Mouse (Mus musculus): ENCODE data around the gene BC037034.

BC037034 gene

DNA sequence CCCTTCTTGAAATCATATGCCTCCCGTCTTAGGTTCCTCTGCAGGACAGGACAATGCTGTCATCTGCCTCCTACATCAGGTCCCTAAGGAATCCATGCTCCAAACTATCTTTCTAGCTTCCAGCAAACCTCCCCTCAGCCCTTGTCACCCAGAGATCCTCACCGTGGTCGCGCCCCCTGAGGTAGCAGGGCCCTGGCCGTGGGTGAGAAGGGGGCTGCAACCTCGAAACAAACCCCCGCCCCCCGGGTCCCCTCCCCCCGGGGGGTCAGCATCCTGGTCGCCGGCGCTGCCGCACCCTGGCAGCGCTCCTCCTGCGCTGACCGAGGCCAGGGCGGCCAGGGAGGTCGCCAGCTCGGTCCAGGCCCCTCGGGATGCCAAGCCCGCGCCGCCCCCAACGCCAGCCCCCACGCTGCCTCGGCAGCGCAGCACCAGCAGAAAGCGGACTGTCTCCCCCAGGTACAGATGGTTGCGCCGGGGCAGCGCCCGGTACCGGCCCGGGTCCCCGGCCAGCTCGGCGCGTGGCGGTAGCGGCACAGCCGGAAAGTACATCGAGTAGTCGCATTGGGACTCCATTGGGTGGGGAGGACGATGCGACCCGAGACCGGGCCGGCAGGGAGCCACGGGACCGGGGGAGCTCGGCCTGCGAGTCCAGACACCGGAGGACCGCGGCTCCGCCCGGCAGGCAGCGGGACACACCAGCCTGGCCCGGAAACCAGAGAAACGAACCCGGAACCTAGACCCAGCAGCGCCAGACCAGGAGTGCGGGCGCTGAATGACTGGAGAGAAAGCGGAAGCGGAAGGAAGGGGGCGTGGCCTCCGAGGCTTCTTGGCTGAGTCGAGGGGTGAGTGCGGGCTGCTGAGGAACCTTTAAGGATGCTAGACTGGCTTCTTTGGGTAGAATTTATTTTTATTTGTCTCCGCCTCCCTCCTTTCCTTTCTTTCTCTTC is at the start of gene BC037034:
TSS of gene BC037034 (minus strand) at position 774 of the 947 bp plus-strand sequence.
- peak; percentile 93 for DNase-seq

DNA sequence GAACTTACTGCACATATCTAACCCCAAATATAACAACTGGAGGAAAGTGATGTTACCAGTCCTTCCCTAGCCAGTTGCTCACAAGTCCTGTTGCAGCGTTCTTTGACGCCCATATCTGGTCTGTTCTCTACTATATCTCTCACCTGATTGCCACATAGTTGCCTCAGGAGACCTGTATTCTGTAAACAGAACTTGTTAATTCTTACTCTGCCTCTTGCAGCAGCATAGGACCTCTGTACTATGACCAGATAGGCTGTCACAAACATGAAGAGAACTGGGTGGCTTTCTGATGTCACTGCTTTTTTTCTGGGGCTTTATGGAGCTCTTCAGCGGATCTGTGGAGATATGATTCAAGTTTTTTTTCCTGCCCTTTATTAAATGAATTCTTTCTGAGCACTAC is 49.0 kb upstream of the BC037034 start:
- no peak for DNase-seq

DNA sequence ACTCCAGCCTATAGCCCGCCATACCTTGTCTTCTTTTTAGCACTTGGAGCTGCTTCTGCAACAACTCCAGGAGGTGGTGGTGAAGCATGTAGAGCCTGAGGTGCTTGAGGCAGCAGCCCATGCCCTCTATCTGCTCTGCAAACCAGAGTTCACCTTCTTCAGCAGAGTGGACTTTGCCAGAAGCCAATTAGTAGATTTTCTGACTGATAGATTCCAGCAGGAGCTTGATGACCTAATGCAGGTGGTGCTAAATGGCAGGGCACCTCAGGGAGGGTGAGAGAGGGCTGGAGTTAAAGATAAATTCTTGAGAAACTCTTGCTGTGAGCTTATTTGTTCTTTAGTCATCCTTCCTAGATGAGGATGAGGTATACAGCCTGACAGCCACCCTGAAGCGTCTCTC is 35.8 kb upstream of the BC037034 start:
- DNase-seq = no peak

DNA sequence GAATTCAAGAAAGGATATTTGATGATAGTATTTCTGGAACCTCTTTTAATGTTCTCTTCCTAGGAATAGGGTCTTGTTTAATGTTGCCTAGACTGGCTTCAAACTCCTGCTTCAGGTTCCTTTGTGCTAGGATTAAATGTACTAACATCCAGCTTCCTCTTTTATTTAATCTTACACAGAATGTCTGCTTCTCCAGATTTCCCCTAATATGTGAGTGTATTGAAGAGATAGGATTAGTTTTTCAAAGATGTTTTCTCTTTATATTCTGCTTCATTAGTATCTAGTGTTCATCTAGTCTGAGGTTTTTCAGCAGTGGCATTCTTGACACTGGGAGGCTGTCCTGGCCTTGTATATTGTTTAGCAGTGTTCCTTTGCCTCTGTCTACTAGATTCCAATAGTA is 30.3 kb upstream of the BC037034 start:
- no peak for DNase-seq

DNA sequence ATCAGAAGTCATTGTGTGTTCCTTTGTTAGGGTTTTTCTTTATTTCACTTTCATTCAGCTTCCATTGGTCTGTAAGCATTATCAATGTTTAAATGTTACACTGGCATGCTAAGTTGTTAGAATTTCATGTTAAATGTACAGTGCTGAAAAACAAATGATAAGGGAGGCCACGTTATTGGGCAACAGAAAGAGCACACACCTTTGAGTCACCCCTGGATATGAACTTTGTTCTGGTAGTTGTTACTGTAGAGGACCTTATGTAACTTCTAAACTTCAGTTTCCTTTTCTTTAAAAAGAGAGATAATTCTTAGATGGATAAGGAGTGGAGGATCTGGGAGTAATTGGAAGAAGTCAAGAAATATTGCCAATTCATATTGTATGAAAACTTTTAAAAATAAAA is 27.8 kb upstream of the BC037034 start:
- DNase-seq = no peak

DNA sequence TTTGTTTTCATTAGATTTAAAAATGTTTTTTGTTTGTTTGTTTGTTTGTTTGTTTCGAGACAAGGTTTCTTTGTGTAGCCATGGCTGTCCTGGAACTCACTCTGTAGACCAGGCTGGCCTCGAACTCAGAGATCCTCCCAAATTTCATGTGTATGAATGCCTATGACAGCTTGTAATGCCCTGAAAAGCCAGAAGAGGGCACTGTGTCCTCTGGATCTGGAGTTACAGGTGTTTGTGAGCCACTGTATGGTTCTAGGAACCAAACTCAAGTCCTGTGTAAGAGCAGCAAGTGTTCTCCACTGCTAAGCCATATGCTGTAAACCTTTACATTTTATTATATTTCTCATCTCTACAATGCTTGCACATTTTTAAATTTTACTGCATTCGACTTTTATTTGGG is 24.0 kb upstream of the BC037034 start:
- DNase-seq = no peak

DNA sequence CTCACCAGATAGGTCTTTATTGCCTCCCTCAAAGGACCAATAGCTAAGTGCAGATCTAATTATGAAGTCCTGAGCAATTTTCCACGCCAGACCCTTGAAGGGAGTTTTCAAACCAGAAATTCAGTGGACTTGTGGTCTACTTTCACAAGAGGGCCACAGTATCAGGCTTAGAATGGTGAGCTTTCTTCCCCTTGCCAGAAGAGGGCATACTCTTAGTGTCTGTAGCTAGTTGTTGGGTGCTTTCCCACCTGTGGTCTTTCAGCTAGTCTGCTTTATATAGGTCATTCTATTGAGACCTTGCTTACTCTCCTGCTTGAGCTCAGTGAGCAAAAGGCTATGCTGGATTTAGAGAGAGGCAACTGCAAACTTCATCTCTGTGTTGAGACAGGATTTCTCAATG is 19.7 kb upstream of the BC037034 start:
- DNase-seq = no peak

DNA sequence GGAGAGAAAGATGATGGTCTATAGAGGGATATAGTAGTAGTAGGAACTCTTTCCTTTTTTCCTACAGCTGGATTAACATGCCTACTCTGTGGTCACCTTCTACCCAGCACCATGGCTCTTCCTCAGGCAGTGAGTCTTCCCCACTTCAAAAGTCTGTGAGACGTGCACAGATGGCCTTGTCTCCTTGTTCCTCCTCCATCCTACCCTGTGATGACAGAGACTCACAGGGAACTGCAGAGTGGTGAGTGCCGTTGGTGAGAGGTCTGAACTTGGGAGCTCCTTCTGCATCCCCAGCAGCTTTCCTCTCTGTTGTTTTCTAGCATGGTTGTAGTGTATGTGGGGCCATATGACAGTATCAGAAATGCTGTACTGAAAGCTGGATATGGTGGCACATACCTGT is 18.0 kb upstream of the BC037034 start:
- DNase-seq = no peak

DNA sequence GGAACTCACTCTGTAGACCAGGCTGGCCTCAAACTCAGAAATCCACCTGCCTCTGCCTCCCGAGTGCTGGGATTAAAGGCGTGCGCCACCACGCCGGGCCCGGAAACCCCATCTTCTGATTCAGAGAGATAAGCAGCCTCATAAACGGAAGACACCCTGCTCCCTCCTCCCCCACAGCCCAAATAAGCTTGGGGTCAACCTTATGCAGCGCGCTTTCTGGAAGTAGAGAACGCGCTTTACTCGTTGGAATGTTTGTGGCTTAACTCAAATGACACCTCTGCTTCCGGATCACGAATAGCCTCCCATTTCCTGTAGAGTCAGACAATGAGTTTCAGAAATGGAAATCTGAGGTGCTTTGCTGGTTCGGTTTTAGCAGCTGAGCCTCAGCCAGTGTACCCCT is 17.0 kb upstream of the BC037034 start:
- DNase-seq = no peak

DNA sequence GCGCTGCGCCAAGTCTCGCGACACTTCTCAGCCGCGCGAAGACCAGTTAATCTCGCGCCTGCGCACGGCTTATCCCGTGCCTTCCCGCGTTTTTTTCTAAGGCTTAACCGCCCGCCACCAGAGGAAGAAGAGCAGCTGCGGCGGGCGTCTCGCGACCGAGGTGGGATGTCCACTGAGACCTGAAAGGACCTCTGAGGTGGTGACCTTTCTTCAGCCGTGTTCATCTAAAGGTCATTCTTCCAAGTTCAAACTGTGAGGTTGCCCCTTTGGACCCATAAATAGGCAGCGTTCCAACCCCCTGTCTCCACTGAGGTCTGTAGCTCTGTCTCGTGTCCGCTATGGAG is 16.6 kb upstream of the BC037034 start:
- DNase-seq = no peak

DNA sequence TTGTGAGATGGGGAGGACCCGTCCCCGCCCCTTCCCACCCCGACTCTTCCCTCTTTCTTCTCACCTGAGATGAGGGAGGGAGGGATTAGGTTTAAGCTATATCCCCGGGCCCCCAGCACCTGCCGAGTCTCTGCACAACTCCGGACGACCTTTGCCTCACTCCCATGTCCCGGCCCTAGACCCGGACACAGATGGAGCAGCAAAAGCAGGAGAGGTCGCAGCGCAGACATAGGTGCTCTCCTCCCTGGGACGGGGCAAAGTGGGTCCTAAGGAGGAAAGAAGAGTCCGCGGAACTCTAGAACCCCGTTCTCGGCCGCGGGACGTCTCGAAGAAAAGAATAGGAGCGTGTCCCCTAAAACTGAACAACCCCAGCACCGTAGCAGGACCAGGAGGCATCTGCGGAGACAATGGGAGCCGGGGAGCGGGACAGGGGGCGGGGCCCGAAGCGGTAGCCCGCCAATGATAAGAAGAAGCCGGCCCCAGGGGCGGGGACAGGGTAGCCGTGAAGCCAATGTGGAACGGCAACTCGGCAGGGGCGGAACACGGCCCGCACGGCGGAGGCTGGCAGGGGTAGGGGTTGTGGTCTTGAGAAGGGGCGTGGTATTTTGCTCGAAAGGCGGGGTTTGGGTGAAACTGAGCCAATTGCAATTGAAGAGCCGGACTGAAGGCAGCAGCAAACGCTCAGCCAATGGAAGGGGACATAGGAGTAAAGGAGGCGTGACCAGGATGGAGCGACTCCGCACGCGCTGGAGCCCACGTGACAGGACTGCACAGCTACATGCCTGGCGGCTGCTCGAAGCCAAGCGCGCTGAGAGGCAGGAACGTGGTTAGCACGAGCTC is 16.0 kb upstream of the BC037034 start, which contains the start of the genes Gm43720, Gpc2 and Stag3:
TSS of gene Gm43720 (minus strand) at position 374 of the 840 bp plus-strand sequence.
TSS of gene Gpc2 (minus strand) at position 421 of the 840 bp plus-strand sequence.
TSS of gene Stag3 (plus strand) at position 656 of the 840 bp plus-strand sequence.
- peak; percentile 83 for DNase-seq

DNA sequence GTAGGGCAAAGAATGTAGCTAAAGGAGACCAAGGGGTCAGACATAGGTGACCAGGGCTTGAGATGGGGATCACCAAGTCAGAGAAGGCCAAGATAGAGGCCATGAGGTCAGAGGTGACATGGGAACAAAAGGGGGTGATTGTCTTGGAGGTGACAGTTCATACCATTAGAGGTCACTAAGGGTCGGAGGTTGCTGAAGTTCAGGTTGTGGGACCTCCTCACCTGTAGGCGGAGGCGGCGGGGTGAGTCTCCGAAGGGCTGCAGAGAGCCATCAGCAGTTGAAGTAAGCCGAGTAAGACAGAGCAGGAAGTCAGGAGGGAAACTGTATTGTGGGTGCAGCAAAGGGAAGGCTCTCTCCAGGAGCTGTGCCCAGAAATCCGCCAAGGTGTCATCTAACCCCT is 14.2 kb upstream of the BC037034 start:
- DNase-seq = no peak

DNA sequence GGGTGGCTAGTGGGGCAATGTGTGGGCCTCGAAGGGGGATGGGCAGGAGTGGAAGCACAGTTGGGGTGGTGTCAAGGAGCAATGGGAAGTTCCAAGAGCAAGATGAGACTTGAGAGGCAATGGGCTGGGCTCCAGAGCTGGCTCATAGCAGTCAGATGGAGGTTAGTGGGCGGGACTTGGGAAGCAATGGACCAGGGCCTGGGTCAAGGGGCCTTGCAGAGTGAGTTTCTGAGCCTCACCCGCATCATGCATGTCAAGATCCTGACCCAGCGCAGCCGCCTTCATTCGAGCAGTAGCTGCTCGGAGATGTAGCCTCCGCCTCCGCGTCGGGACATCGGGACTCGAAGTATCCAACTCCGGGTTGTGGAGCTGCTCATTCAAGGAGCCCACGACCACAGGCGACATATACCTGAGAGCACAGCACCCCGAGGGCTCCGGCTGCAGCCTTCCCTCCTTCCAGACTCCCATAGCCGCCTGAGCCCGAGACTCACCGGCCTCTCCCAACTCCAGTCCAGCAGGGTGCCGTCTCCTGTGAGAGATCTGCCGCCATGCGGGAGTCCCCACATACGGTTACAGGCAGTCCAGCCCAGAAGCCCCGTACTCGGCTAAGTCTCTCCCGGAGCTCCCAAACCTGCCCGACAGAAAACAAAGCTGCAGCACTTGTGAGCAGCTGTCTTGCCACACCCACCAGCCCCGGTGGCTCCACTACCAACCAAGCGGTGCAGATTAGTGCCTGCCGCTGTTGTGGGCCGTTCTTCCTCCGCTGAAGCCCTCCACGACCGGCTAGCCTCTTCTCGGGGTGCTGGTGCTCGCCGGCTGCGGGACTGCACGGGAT is 11.6 kb upstream of the BC037034 start:
- DNase-seq = no peak

DNA sequence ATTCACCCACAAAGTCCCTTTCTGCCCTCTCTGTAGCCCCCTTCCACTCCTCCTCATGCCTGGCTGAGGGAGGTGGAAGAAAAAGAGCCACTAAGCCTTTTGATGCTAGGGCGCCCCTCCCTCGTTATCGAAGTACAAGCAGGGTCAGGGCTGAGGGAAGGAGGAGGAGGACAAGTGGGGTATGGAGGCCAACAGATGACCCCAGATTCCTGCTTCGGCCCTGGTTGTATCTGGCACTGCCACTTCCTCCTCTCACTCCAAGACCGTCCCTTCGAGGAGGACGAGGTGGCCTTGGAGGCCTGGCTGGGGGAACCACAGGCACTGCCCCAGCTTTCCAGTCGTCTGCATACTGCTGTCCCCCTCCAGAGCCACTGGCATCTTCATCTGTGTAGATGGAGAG is 10.4 kb upstream of the BC037034 start:
- DNase-seq = no peak

DNA sequence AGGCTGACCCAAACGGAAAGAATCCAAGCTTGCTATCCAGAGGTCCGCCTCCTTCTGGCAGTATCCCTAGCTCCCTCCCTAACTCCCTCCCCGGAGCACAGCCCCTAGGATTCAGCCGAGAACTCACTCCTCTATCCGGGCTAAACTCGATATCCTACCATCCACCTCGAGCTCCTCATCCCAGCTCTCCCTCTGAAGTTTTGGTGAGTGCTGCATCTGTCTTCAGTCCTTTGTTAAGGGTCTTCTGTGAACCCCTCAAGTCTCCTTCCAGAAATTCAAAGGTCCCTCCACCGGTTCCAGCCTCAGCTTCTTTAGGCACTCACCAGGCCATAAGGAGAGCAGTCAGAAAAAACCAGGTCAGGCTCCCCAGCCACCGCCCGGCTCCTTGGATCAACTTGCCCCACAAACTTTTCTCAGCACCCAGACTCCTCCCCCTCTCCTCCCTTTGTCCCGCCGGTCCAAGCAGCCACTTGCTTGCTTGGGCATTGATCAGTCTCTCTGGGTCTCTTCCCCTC is 8.6 kb upstream of the BC037034 start, which contains the start of gene Gal3st4:
TSS of gene Gal3st4 (minus strand) at position 432 of the 515 bp plus-strand sequence.
- DNase-seq = no peak

DNA sequence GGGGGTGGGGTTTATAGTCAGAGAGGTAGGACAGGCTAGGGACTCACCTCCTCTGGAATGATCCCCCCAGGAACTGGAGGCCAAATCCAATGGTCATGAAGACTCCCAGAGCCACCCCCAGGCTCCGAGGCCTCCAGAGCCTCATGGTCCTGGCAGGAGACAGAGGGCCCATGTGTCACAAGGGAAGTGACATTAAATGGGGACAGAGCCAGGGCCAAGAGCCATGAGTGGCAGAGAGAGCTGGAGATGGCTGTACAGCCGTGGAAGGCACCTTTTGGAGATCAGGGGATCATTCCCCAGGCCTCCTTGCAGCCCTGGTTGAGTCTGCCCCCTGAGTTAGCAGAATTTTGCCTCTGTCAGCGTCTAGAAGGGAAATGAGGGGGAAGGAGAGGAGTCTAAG is 7.4 kb upstream of the BC037034 start:
- no peak for DNase-seq

DNA sequence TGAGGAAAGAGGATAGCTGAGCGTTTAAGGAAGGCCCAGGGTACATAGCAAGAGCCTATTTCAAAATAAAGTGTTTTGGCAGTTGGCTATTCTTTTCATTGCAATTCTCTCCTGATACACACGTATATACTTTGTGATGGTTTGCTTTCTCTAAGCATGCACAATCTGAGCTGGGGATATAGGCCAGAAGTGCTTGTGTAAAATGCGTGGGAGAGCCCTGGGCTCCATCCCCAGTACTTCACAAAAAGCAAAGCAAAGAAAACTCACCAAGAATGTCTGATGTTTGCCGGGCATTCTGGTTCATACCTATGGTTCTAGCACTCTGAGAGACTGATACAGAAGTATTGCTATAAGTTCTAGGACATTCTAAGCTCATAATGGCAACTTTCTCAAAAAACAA is 5.1 kb upstream of the BC037034 start:
- DNase-seq = no peak

DNA sequence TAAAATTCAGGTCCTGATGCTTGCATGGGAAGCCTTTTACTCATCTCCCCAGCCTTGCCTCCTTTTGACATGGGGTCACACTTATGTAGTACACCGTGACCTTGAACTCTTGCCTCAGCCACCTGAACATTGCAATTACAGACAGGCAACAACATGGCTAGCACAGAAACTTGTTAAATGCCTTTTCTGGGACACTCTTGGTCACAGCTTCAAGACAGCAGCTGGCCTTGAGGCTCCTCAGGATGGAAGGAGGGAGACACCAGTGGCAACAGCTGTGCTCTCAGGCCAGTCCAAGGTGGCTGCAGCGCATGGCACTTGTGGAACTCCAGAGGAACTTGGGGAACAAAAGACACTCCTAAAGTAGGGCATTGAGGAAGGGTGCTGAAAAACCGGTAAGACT is 3.3 kb upstream of the BC037034 start:
- no peak for DNase-seq

DNA sequence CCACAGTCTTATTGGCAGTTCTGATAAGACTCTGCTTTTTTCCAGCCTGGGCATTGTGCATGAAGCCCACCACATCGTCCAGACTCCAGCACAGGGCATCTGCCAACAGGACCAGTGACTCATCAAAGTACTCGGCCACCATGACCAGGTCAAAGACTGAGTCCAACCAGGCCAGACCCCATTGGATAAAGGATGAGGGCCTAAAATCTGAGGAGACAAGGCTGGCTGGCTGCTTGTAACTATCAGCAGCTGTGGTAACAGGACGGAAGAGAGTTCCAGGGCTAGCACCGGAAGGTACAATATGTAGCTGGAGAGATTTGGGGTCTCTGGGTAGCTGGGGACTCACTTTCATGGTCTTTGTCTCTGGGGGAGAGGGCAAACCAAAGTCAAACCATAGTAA is 1.9 kb upstream of the BC037034 start:
- DNase-seq = no peak

DNA sequence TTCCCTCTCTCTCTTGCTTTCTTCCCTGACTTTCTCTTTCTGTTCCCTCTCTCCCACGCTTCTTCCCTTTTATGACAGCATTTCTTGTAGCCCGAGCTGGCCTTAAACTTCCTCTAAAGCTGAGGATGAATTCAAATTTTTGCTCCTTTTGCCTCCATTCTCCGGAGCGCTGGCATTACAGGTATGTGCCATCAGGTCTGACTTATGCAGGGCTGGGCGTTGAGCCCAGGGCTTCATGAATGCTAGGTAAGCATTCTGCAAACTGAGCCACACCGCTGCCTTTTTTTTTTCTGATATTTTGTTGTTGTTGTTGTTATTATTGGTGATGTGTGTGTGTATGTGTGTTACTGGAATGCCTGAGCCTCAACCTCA is 360 bp upstream of the BC037034 start:
- no peak for DNase-seq

DNA sequence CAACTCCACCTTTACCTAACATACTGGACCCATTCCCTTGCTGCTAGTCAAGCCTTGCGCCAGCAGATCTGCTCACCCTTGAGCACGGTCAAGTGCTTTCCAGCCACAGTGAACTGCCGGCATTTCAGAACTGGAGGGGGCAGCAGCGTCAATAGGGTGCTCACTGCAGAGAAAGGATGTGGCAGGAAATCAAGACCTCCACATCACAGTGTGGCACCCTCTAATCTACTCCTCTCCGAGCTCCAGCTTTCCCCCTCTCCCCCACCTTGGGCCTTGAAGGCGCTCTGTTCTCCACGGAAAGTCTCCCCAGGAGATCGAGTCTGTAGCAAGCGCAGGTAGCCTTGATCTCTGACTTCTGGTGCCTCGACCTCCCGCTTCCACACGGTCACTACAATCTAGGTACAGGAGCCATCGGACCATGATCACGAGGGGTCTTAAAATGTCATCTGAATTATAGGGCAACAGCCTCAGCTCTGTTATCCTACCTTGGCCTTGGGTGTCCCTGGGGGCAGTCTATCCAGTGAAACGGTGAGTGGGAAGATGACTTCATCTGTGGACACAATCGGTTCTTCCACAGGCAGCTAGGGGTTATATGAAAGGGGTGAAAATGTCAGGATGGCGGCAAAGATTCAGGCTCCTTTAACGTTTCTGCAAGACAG is 1.1 kb downstream of the BC037034 start:
- DNase-seq = no peak

DNA sequence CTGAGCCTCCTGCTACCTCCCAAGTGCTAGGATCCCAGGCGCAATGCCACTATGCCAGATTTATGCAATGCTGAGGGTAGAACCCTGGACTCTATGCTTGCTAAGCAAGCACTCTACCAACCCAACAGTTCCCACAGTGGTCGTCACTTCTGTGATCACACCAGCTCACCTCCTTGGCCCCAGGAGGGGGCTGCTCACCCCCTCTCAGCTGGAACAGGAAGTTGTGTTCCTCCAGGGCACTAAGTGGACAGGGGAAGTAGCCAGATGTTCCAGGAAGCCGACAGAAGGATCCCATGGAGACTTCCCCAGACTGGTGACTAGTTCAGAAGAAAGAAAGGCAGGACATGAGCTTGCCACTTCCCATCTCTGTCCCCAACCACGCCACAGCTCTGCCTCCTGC is 1.8 kb downstream of the BC037034 start:
- DNase-seq = no peak

All from lung, postnatal 14 days (tissue).